Mouse (Mus musculus): ENCODE measurements at regions not wholly inside any gene's neighbourhood (a gene's known extent, or its start where the extent isn't known, plus 50 kb on each side); places are given as distances from the start of the nearest gene placed in this dataset.
A peak's percentile ranks its signal among the peaks of the same experiment; 100 is the strongest.

- H3K27ac ChIP-seq (ENCODE audit: low read length): no peak overlapping the region
- no peaks in the 10 kb centered on the region for H3K36me3 ChIP-seq (ENCODE audit: control insufficient read depth, insufficient read depth, low read length)
- no peaks in the 10 kb centered on the region for H3K27me3 ChIP-seq (ENCODE audit: control insufficient read depth, insufficient read depth, low read depth, low read length)
- H3K9me3 ChIP-seq (replicated peaks; ENCODE audit: control insufficient read depth, low read length, poor library complexity, severe bottlenecking): no peaks in the 10 kb centered on the region
- H3K4me2 ChIP-seq (ENCODE audit: low read length): no peak overlapping the region
- no peak for ATAC-seq
- peaks cover 8% of the 10 kb centered on the region for H3K4me1 ChIP-seq (ENCODE audit: control insufficient read depth, insufficient read depth, low read length)
- 93% methylated on average over 8 of the region's 8 CpGs for WGBS
- no peak overlapping the region for H3K4me3 ChIP-seq (ENCODE audit: low read depth, low read length)
- H3K9ac ChIP-seq (ENCODE audit: low read depth, low read length): no peak overlapping the region
Measured at GRCm38 (mm10) chr1:71778292-71778691, 125.3 kb upstream of the Fn1 start.

DNA sequence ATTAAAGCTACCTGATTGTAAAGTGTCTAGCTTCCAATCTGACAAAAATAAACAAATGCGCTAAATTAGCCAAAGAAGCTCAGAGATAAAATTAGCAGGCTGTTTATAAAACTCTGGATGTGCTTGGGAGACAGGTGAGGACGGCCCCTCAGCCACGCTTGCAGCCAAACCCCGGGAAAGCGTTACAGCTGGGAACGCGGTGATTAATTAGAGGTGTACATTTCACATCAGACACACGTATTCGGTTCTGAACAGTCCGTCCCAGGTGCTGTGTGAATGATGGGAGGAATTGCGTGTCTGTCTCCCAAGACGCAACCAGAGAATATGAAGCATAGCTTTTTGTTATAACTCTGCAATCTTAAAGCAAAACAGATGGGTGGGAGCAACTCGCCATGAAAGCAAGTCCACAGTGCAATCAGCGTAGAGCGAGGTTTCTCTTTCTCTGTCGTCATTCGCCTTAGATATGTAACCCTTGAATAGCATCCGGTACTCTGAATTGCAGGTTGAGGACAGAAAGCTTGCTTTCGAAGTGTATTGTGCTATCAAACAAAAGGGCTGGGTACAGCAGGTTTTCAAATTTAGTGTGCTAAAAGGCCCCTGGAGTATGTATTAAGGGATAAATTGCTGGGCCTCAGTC lies 123.0 kb upstream of the Fn1 start:
- no peak for ATAC-seq
- 0 out of 2 replicates have a peak overlapping the region, but pooled peaks have one; percentile 22 for H3K9ac ChIP-seq (ENCODE audit: low read depth, low read length)
- 63% methylated on average over 19 of the region's 19 CpGs for WGBS

GRCm38 (mm10) chr1:71772526-71772925 lies 119.5 kb upstream of the Fn1 start:
- ATAC-seq: no peak
- H3K36me3 ChIP-seq (ENCODE audit: control insufficient read depth, insufficient read depth, low read length): no peaks in the 10 kb centered on the region

More for the DNA sequence above, 123.0 kb upstream of the Fn1 start:
- peak overlapping the region; percentile 55; the same call in 1 of the 2 replicates for H3K27ac ChIP-seq (ENCODE audit: low read length)
- peak overlapping the region; percentile 8; the same call in 1 of the 2 replicates for H3K4me3 ChIP-seq (ENCODE audit: low read depth, low read length)
- H3K9me3 ChIP-seq (replicated peaks; ENCODE audit: control insufficient read depth, low read length, poor library complexity, severe bottlenecking): no peaks in the 10 kb centered on the region
- H3K27me3 ChIP-seq (ENCODE audit: control insufficient read depth, insufficient read depth, low read depth, low read length): no peaks in the 10 kb centered on the region
- H3K4me2 ChIP-seq (ENCODE audit: low read length): peak overlapping the region; percentile 24; the same call in 1 of the 2 replicates
- H3K4me1 ChIP-seq (ENCODE audit: control insufficient read depth, insufficient read depth, low read length): peaks cover 8% of the 10 kb centered on the region
- no peaks in the 10 kb centered on the region for H3K36me3 ChIP-seq (ENCODE audit: control insufficient read depth, insufficient read depth, low read length)

GRCm38 (mm10) chr1:71771798-71772197 lies 118.8 kb upstream of the Fn1 start:
- no peaks in the 10 kb centered on the region for H3K36me3 ChIP-seq (ENCODE audit: control insufficient read depth, insufficient read depth, low read length)
- H3K4me3 ChIP-seq (ENCODE audit: low read depth, low read length): no peak overlapping the region
- H3K4me1 ChIP-seq (ENCODE audit: control insufficient read depth, insufficient read depth, low read length): peaks cover 6% of the 10 kb centered on the region
- no peak overlapping the region for H3K27ac ChIP-seq (ENCODE audit: low read length)
- WGBS: 93% methylated on average over 6 of the region's 6 CpGs
- no peak overlapping the region for H3K4me2 ChIP-seq (ENCODE audit: low read length)
- no peak for ATAC-seq
- H3K9me3 ChIP-seq (replicated peaks; ENCODE audit: control insufficient read depth, low read length, poor library complexity, severe bottlenecking): no peaks in the 10 kb centered on the region
- H3K9ac ChIP-seq (ENCODE audit: low read depth, low read length): no peak overlapping the region
- H3K27me3 ChIP-seq (ENCODE audit: control insufficient read depth, insufficient read depth, low read depth, low read length): no peaks in the 10 kb centered on the region

More at GRCm38 (mm10) chr1:71772526-71772925, 119.5 kb upstream of the Fn1 start:
- no peak overlapping the region for H3K4me3 ChIP-seq (ENCODE audit: low read depth, low read length)
- H3K9ac ChIP-seq (ENCODE audit: low read depth, low read length): no peak overlapping the region
- no peak overlapping the region for H3K27ac ChIP-seq (ENCODE audit: low read length)
- H3K4me2 ChIP-seq (ENCODE audit: low read length): no peak overlapping the region
- H3K4me1 ChIP-seq (ENCODE audit: control insufficient read depth, insufficient read depth, low read length): peaks cover 8% of the 10 kb centered on the region
- WGBS: 74% methylated on average over 2 of the region's 2 CpGs
- H3K9me3 ChIP-seq (replicated peaks; ENCODE audit: control insufficient read depth, low read length, poor library complexity, severe bottlenecking): no peaks in the 10 kb centered on the region
- no peaks in the 10 kb centered on the region for H3K27me3 ChIP-seq (ENCODE audit: control insufficient read depth, insufficient read depth, low read depth, low read length)

- H3K9me3 ChIP-seq (replicated peaks; ENCODE audit: control insufficient read depth, low read length, poor library complexity, severe bottlenecking): no peaks in the 10 kb centered on the region
- no peaks in the 10 kb centered on the region for H3K36me3 ChIP-seq (ENCODE audit: control insufficient read depth, insufficient read depth, low read length)
- no peak overlapping the region for H3K4me2 ChIP-seq (ENCODE audit: low read length)
- 86% methylated on average over 2 of the region's 2 CpGs for WGBS
- ATAC-seq: no peak
- H3K27ac ChIP-seq (ENCODE audit: low read length): no peak overlapping the region
- no peaks in the 10 kb centered on the region for H3K4me1 ChIP-seq (ENCODE audit: control insufficient read depth, insufficient read depth, low read length)
- H3K9ac ChIP-seq (ENCODE audit: low read depth, low read length): no peak overlapping the region
- no peaks in the 10 kb centered on the region for H3K27me3 ChIP-seq (ENCODE audit: control insufficient read depth, insufficient read depth, low read depth, low read length)
- no peak overlapping the region for H3K4me3 ChIP-seq (ENCODE audit: low read depth, low read length)
Measured at GRCm38 (mm10) chr1:71769595-71769994, 116.6 kb upstream of the Fn1 start.

- Histone ChIP-seq H3K9me3 (replicated peaks; ENCODE audit: control insufficient read depth, low read length, poor library complexity, severe bottlenecking) (no peaks in the 10 kb centered on the region), H3K27me3 (ENCODE audit: control insufficient read depth, insufficient read depth, low read depth, low read length) (no peaks in the 10 kb centered on the region), H3K4me2 (ENCODE audit: low read length) (no peak overlapping the region), H3K9ac (ENCODE audit: low read depth, low read length) (no peak overlapping the region), H3K36me3 (ENCODE audit: control insufficient read depth, insufficient read depth, low read length) (no peaks in the 10 kb centered on the region), H3K4me3 (ENCODE audit: low read depth, low read length) (no peak overlapping the region), H3K4me1 (ENCODE audit: control insufficient read depth, insufficient read depth, low read length) (no peaks in the 10 kb centered on the region), H3K27ac (ENCODE audit: low read length) (no peak overlapping the region)
- no peak for ATAC-seq
- 91% methylated on average over 3 of the region's 3 CpGs for WGBS
Measured at GRCm38 (mm10) chr1:71767705-71768104, 114.7 kb upstream of the Fn1 start.

DNA sequence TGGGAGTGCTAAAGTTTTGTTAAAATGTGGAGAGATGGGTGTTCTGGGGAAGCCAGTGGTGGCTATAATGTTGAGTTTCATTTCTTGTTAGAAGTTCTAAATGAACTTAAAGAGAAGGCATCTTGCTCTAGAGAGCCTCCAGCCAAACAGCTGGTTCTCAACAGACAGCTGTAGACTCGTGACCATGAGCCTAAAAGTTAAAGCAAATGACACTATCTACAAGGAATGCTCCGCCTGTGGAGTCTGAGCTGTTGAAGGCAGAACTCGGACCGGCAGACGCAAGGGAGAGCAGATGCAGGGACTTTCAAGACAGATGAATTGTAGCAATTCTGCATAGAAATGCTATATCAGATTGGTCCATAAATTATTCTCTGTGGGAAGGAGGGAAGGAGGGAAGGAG lies 114.1 kb upstream of the Fn1 start:
- Histone ChIP-seq H3K9ac (ENCODE audit: low read depth, low read length) (no peak overlapping the region), H3K9me3 (replicated peaks; ENCODE audit: control insufficient read depth, low read length, poor library complexity, severe bottlenecking) (no peaks in the 10 kb centered on the region), H3K36me3 (ENCODE audit: control insufficient read depth, insufficient read depth, low read length) (no peaks in the 10 kb centered on the region), H3K27me3 (ENCODE audit: control insufficient read depth, insufficient read depth, low read depth, low read length) (no peaks in the 10 kb centered on the region), H3K4me3 (ENCODE audit: low read depth, low read length) (no peak overlapping the region), H3K4me2 (ENCODE audit: low read length) (no peak overlapping the region), H3K4me1 (ENCODE audit: control insufficient read depth, insufficient read depth, low read length) (no peaks in the 10 kb centered on the region), H3K27ac (ENCODE audit: low read length) (no peak overlapping the region)
- 91% methylated on average over 5 of the region's 5 CpGs for WGBS
- ATAC-seq: no peak

GRCm38 (mm10) chr1:71764951-71765350 lies 112.0 kb upstream of the Fn1 start:
- 86% methylated on average over 6 of the region's 6 CpGs for WGBS
- no peak overlapping the region for H3K9ac ChIP-seq (ENCODE audit: low read depth, low read length)
- no peak for ATAC-seq
- H3K4me1 ChIP-seq (ENCODE audit: control insufficient read depth, insufficient read depth, low read length): no peaks in the 10 kb centered on the region
- H3K27me3 ChIP-seq (ENCODE audit: control insufficient read depth, insufficient read depth, low read depth, low read length): no peaks in the 10 kb centered on the region
- H3K9me3 ChIP-seq (replicated peaks; ENCODE audit: control insufficient read depth, low read length, poor library complexity, severe bottlenecking): no peaks in the 10 kb centered on the region
- no peaks in the 10 kb centered on the region for H3K36me3 ChIP-seq (ENCODE audit: control insufficient read depth, insufficient read depth, low read length)
- no peak overlapping the region for H3K4me2 ChIP-seq (ENCODE audit: low read length)
- no peak overlapping the region for H3K27ac ChIP-seq (ENCODE audit: low read length)
- H3K4me3 ChIP-seq (ENCODE audit: low read depth, low read length): no peak overlapping the region

- H3K4me2 ChIP-seq (ENCODE audit: low read length): no peak overlapping the region
- H3K4me1 ChIP-seq (ENCODE audit: control insufficient read depth, insufficient read depth, low read length): no peaks in the 10 kb centered on the region
- H3K9ac ChIP-seq (ENCODE audit: low read depth, low read length): no peak overlapping the region
- ATAC-seq: no peak
- no peak overlapping the region for H3K27ac ChIP-seq (ENCODE audit: low read length)
- no peaks in the 10 kb centered on the region for H3K27me3 ChIP-seq (ENCODE audit: control insufficient read depth, insufficient read depth, low read depth, low read length)
- no peaks in the 10 kb centered on the region for H3K36me3 ChIP-seq (ENCODE audit: control insufficient read depth, insufficient read depth, low read length)
- 82% methylated on average over 2 of the region's 2 CpGs for WGBS
- H3K4me3 ChIP-seq (ENCODE audit: low read depth, low read length): no peak overlapping the region
- no peaks in the 10 kb centered on the region for H3K9me3 ChIP-seq (replicated peaks; ENCODE audit: control insufficient read depth, low read length, poor library complexity, severe bottlenecking)
Measured at GRCm38 (mm10) chr1:71763530-71763929, 110.5 kb upstream of the Fn1 start.
